Mouse (Mus musculus): ENCODE measurements around the gene Fam172a.

The Fam172a gene

DNA sequence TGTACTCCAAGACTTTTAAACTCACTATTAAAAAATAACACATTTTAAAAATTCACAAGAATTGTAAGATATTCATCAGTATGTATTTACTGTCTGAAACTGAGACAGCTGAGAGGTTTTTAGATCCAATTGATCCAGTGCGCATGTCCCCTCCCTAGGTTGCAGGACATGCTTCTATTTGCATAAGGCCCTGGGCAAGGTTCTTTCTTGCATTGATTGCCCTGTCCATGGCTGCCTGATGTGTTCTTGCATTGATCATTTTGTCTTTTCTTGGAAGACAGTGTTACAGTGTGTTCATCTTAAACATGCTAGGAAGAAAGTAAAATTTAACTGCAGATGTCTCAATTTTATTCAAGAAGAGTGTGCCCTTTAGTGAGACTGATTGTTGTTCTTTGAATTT is 275.3 kb downstream of the Fam172a start:
- DNase-seq: no peak

DNA sequence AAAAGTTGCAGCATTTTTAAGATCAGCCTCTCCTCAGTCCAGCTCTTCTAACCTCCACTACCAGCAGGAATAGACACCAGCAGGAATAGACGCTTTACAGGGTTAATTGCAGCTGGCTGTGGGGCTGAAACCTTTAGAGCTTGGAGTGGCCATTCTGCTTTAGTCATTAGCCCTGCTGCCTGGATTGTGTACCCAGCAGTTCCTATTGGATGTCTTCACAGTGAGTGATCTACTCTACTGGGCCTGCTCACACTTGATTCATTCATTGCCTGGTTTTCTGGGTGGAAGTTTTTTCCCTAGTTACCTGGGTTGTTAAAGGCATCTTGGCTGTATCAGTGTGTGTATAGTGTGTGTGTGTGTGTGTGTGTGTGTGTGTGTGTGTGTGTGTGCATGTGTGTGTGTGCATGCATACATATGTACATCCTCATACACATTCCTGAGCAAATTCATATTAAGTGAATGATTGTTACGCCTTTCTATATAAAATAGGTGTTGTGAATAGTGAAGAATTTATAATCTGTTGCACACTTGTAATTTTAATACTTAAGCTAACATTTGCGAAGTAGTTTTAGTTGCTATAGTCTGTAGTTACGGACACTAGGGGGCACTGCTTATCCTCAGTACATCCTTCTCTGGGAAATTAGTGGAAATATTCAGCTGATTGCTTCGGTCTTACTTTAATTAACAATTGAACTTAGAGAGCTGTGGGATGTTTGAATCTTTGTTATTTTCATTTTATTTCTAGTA is 280.4 kb downstream of the Fam172a start:
- DNase-seq: peak; percentile 54

DNA sequence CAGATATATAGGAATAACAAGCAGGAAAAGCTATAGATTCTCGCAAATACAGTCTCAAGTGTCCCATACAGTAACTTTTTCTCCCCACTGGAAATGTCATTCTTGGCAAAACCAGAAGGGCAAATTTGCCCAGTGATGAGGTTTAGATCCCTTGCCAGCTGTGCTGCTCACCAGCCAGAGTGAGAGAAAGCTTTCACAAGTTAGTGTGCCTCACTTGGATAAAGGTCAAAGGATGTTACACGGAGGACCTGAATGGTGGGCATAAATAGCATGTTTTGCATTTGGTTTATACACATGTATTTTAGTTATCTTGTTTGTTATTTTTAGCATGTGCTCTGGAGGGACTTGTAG is 281.0 kb downstream of the Fam172a start:
- DNase-seq: no peak

DNA sequence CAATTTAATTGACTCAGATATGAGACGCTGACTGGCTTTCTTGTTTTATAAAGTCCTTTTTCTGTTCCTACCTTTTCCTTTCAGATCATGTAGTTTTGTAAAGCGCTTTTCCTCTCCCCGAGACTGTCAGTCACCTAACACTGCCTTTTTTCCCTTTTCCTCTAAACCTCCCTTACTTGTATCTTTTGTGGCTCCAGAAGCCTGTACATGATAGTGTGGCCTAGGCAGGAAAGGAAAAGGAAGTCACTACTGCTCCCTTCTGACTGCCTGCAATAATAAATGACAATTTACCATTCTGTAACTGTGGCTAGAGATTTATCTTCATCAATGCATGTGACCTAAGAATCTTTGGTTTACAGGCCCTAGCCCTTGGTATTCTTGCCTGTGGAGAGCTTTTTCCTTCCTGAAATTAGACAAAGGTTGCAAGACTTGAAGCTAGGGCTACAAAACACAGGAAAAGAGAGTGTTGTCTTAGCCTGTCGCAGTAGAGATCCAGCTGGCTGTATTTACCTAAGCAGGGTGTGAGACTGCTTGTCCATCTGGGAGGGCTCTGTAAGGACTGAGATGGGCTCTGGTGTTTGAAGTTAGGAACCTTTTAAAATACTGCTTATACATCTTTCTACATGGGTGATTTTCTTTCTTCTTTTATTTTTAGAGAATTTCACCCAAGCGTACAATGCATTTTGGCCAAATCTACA is 289.5 kb downstream of the Fam172a start:
- DNase-seq: no peak

DNA sequence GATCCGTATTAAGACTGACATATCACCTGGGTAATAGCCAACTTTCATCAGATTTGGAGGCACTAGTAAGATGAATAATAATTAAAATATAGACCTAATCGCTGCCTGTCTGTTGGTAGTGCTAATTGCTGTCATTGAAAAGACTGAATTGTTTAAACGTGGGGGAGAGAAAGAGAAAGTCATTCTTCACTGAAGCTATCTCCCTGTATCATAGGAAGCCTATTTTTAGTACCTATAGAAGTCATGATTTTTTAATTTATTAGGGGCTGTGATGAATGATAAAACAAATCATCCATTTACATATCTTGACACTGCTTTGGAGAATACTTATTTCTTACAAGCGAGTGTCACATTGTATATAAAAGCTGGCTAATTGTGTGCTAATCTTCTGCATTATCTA is 302.8 kb downstream of the Fam172a start:
- DNase-seq: no peak

DNA sequence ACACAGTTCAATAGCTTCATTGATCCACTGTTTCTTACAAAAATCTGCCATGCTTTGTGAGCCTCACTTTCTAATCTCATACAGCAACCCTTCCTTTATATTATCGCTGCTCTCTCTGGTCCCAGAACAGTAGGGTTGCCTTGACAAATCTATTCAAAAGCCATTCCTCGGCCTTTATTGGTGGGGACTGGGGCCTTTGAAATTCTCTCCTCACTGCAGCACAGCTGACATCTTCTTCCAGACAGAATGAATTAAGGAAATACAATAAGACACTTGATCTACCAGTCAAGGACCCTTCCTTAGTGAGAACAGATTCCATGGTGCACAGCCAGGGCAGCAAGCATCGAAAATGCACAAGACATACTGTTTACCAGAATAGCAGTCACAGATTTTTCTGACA is 303.5 kb downstream of the Fam172a start:
- DNase-seq: no peak

DNA sequence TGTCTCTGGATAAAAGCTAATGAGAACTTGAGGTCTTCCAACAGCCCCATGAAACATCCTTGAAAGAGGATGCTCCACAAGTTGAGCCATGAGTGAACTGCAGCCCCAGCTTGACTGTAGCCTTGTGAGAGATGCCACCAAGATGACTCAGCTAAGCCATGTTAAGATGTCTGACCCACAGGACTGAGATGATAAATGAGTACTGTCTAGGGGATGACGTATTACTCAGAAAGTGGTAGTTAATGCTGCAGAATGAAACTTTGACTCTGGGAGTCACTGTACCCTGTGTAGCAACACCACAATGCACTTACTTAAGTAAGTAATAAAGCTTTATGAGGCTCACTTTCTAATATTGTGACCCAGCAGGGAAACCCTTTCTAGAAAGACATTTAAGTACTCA is 308.3 kb downstream of the Fam172a start:
- no peak for DNase-seq

DNA sequence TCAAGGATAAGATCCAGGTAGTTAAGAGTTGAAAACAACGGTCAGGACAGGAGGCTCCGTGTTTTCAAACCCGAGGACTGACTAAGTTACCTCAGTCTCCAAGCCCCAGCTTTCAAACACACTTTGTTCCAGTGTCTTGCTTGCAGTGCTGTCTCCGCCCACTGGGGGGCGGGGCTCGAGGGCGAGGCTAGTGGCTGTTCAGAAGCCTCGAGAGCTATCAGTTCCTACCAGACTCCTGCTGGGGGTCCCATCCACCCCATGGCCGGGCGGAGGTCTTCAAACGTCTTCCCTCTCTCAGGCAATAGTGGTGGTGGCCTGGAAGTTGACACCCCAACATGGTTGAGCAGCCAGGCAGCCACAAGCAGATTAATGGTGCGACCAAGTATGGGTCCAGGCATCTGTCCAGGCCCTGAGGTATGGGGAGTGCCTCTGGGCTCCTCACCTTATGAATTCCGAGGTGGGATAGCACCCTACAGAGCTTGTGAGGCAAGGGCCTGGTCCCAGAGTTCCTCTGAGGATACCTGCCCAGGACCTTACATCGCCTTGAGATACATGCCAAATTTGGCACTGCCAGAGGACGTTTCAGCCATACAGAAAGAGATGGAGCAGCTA is 323.0 kb downstream of the Fam172a start, which contains the start of gene Pou5f2:
TSS of gene Pou5f2 (plus strand) at position 220 of the 612 bp plus-strand sequence.
- no peak for DNase-seq

DNA sequence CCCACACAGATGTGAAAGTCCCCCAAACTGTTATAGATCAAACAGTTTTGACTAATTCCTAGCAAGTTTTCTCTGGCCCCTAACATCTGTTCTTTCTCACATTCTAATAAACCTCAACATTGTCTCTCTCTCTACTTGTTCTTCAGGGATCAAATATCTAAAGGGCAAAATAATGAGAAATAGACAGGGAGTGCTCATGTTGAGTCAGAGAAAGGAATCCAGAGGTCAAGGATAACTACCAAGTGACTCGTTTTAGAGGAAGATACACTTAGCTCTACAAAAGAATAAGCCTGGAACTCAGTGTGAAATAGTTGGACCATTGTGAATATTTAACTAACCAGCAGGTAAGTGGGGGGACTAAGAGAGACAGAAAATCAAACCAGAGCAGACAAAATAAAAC is 331.0 kb downstream of the Fam172a start:
- no peak for DNase-seq

DNA sequence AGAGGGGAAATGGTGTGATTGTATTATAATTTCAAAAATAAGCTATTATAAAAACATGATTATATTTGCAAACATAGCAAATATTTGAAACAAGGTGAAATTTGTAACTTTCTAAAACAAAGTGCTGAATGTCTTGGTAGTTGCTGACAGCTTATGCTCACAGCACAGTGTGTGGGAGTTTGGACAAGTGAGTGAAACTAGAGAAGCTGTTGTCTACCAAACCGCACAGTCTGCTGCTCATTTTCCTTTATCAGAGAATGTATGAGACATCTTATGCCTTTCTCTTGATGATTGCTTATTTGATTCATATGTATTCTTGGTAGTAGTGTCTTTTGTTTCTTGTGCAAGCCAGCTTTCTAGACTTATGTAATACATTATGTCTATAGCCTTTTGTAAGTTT is 335.4 kb downstream of the Fam172a start:
- no peak for DNase-seq

DNA sequence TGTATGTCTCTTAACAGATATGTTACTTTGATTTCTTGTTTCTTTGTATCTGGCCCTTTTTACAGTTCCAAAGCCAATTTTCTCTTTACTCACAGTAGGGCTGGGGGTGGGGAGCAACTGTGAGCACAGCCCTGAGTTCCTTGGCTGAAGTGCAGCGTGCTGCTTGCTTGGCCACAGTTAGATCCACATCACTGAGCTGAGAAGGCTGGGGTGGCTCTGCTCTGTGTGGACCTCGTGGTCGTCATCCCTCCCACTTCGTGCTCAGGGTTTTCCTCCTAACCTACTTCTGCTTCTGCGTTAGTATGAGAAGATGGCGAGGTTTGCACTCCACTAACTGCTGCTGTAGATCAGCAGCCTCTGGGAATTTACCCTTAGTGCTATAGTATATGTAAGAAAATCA is 341.4 kb downstream of the Fam172a start:
- no peak for DNase-seq

DNA sequence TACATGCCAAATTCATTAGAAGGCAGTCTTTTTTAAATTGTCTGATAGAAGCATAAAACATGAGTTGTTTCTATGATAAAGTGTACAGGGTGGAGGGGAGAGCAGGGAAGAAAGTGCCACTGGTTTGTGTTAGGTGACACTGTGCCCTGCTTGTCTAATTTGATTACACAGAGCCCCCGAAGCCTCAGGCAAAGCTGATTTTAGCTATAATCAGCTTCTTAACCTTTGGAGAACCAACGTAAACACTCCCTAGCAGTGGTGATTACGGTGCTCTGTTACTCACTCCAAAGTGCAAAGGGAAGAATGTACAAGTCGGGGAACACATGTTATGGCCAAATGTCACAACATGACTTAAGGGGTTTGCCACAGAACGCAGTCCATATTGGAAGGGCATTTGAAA is 343.3 kb downstream of the Fam172a start:
- no peak for DNase-seq

DNA sequence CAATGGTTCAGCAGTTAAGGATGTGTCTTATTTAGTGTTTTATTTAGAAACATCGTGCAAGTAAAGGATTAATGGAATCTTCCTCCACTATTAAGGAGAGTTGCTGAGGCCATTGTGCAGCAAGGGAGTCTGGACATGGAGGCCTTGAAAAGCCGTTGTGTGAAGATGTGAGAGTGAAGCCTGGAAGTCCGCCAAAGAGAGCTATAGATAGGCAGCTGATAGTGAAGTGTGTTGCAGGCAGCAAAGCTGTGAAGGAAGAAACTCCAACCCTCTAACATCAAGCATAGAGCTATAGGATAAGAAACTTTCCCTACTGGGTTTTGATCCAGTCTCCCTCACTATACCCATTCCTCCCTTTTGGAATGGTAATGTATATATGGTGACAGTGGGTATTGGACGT is 385.9 kb downstream of the Fam172a start:
- DNase-seq: no peak

DNA sequence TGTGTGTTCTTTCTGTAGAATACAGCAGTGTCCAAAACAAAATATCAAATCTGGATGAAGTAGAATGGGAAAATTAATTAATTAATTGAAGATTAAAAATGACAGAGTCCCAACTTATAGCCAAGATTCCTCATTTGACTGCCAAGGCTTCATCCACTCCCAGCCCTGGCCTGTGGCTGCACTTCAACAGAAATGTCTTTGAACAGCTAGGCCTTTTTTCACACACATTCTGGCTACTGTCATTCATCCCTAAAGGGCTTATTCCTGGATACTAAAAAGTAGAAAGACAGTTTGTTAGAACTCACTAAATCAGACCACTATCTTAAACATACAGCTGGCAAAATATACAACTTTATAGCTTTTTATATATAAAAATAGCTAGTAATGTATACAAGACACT is 388.9 kb downstream of the Fam172a start:
- no peak for DNase-seq

DNA sequence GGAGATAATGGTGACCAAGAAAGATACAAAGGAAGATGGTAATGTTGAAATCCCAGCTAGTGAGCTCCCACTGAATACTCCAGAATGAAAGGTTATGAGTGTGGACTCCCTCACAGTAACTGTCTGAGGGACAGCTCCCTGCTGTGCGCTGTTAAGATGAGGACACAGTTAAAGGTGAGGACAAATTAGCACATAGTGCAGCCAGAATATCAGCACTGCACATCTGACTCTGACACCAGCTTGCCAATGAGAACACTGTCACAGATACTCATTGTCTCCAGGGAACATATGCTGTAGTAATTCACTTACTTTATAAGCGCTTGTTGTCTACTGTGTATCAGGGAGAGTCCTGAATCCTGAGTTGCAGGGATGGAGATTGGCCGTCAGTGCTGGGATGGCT is 390.1 kb downstream of the Fam172a start:
- no peak for DNase-seq

DNA sequence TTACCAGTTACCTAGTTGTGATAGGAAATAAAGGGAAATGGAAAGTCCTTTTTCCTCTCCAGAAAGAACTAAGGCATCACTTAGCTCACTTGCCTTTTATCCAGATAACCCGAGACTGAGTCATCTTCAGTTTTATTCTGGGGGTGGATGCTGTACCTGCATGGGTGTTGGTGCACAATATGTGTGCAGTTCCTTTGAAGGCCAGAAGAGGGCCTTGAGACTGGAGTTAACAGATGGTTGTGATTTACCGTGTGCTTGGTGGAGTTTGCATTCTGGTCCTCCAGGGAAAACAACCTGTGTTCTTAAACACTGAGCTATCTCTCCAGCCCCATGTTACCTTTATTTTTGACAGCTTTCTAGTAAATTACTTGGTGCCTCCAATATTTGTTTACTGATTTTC is 392.5 kb downstream of the Fam172a start:
- no peak for DNase-seq

DNA sequence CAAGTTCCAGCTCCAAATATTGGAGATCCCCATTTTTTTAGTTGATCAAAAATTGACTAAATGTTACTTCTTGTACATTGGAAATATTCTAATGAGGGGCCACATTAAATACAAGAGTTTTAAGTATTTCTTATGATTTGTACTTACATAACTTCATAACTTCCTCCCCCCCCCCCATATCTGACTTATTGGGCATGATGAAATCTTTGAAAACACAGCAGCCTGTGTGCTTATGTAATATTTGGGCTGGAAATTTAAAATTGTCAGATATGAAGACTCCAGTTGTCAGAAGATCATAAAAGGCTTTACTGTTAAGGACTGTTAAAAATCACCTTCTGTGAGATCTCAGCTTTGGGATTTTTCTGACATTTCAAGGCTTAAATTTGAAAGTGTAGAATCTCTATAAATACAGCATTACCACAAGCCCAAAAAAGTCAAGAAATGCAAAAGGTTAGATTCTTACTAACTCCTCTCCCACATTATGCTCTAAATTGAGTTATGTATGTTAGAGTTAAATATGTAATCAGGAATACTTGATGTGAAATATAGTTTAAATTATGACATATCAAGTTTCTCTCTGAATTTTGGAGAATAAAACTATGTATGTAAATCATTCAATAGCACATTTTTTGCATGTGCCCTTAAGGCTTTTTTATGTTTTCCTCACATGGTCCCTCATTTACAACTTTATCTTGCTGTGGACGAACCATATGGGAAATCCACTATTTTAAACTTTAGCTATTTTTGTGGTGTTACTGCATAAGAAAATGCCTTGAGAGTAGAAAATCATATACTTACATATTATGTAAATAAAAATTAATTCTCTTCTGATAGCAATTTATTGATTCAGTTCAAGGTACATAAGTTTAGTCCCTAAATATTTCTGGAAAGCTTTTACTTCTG is 393.5 kb downstream of the Fam172a start:
- no peak for DNase-seq

DNA sequence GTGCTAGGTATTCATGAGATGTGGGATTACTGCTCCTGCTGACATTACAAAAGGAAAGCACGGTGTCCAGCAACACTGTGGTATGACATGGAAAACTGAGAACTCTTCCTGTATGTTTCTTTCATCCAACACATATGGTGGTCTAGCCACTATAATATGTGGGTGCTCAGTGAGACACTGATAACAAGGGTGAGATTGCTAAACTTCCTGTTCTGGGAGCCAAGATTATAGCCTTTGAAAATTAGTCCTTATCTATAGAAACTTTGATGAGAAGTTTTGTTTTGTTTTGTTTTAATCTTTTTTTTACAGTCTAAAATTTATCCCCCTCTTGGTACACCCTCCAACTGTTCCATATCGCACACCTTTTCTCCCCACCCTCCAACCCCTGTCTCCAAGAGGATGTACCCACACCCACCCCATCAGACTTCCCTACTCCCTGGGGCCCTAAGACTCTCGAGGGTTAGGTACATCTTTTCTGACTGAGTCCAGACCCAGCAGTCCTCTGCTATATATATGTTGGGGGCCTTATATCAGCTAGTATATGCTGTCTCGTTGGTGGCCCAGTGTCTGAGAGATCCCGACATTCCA is 397.1 kb downstream of the Fam172a start:
- DNase-seq: no peak

DNA sequence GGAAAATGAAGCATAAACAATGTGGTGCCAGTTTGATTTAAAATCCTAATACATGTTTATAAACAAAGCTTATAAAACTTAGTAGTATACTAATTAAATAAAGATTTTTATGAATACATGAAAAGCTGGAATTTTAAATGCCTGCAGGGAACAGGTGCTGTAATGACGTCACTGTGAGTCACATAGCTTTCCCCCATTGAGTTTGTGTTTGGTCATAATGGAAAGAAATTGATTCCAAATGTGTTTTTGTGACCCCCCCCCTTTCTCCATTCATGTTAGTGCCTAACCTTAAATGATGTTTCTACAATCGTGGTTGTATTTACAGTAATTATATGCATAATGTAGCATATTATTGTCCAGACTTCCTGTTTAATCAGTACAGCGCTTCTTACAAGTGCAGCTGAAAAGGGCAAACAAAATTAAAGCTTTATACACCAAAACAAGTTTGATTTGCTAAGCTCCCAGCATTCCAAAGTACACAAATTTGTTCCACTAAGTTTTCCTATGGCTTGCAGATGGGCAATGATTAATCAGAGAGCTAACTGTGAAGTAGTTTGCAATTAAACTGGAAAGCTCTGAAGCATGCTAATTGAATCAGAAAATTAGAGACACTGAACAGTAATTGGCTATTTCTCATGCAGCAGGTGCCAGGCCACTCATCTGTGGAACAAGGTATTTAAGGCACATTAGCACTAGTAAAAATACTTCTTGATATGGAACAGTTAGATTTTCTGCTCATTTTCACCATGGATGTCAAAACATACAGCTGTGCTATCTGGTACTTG is 398.1 kb downstream of the Fam172a start:
- DNase-seq: no peak

DNA sequence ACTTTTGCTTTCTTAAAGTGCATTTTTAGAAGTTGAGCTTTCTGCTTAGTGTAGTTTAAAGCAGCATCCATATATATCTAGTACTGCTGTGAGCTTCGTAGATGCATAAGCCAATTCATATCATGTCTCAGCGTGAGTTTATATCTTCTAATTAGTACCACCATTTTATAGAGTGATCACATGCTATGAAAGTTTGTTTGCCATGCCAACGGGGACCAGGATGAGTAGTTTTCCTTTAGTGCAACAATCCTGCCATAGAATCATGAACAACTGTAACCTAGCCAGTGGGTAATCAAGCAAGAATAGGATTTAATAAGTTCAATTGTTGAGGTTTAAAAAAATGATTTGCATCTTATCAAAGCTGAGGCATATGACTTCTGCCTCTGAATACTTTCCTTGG is 398.8 kb downstream of the Fam172a start:
- DNase-seq: no peak

DNA sequence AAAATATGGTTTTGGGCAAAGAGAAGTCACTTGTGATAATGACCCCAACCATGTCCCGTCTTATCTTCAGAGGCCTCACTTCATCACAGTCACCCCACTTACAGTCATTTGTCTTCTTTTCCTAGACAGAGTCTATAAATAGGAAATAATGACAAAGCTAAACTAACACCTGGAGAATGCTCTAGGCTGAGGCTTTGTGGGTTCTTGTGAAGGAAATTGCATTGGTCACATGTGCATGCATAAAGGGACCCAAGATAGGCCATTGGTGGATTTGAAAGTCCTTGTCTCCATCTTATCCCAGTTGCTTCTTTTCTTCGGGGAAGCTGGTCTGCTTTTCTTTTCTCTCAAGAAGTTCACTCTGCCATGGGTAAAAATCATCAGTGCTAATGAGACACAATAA is 400.5 kb downstream of the Fam172a start:
- DNase-seq: no peak

DNA sequence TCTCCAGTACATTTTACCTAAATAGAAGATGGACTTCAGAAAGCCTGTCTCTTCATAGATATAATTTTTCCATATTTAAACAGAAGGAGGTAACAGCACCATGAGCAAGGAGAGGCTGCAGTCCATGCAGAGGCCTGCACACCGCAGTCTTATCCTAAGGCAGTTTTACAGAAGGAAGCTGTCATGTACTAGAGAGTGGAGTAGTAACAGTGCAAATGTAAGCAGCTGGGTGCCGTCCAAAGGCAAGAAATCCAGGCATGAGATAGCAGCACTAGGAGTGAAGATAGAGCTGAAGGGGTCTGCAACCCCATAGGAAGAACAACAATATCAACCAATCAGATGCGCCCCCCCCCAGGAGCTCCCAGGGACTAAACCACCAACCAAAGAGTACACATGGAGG is 403.0 kb downstream of the Fam172a start:
- DNase-seq: no peak

All from right cerebral cortex, postnatal 14 days (tissue).